Mouse (Mus musculus) embryonic facial prominence, embryonic 14.5 days (tissue): ENCODE results near the gene Slc22a12. TPM values are rescaled to one million over a fixed set of nuclear protein-coding genes. Genes with fewer than 3 reads are reported as not detected.

Experiments used
- ATAC-seq: fragments of 200-750 bp; cut with Nextera tagmentation; 2 replicates; pipeline ENCODE4 v1.8.0; 2017; ENCODE audit warnings: low read depth, moderate number of reproducible peaks, moderate TSS enrichment
- DNase-seq: peaks from one replicate; pipeline ENCODE4 v3.0.0-alpha.2; 2015; ENCODE audit warnings: low spot score
- H3K27ac ChIP-seq: fragments of 300-500 bp; sonication (generic); replicated peaks from 2 replicates; pipeline ENCODE4 v1.5.1; 2014; ENCODE audit warnings: low read depth, mild to moderate bottlenecking, low read length, moderate library complexity
- H3K27me3 ChIP-seq: fragments of 300-500 bp; sonication (generic); replicated peaks from 2 replicates; pipeline ENCODE4 v1.6.1; 2014; ENCODE audit warnings: low read length; ENCODE audit not compliant: control insufficient read depth, insufficient read depth
- H3K36me3 ChIP-seq: fragments of 300-500 bp; sonication (generic); 2 replicates; pipeline ENCODE4 v1.6.1; 2014; ENCODE audit warnings: low read length, mixed read lengths; ENCODE audit not compliant: control insufficient read depth, insufficient read depth
- H3K4me1 ChIP-seq: fragments of 300-500 bp; sonication (generic); 2 replicates; pipeline ENCODE4 v1.6.1; 2014; ENCODE audit warnings: antibody characterized with exemption, low read length; ENCODE audit not compliant: control insufficient read depth, insufficient read depth
- H3K4me2 ChIP-seq: fragments of 300-500 bp; sonication (generic); 2 replicates; pipeline ENCODE4 v1.6.1; 2014; ENCODE audit warnings: low read depth, mild to moderate bottlenecking, low read length, moderate library complexity, mixed read lengths
- H3K4me3 ChIP-seq: fragments of 300-500 bp; sonication (generic); 2 replicates; pipeline ENCODE4 v1.5.1; 2014; ENCODE audit warnings: low read depth, mild to moderate bottlenecking, low read length
- H3K9ac ChIP-seq: fragments of 300-500 bp; sonication (generic); 2 replicates; pipeline ENCODE4 v1.6.1; 2014; ENCODE audit warnings: low read depth, mild to moderate bottlenecking, low read length, moderate library complexity, mixed read lengths
- H3K9me3 ChIP-seq: fragments of 300-500 bp; sonication (generic); 2 replicates; pipeline ENCODE4 v1.6.1; 2016; ENCODE audit warnings: low read length; ENCODE audit not compliant: control insufficient read depth
- WGBS: fragments of 180-500 bp; shearing (Covaris S2); extraction: QIAGEN DNeasy Blood & Tissue Kit; methylation state at CpG from one replicate; pipeline ENCODE4 v1.1.7; 2014; 5-methylcytosine and 5-hydroxymethylcytosine counted together
- polyA plus RNA-seq: library from polyadenylated mRNA; unstranded; fragments of >200 nt; fragmentation: Nextera tagmentation; extraction: Ambion mirVana; gene quantifications from 2 replicates; pipeline ENCODE4 v1.2.1, GENCODE M21; 2014

The Slc22a12 gene
- polyA plus RNA-seq, 1 experiment from 2014 or later: not detected

- no peaks in the 10 kb centered on the region for H3K36me3 ChIP-seq
- peaks cover 10% of the 10 kb centered on the region for H3K4me1 ChIP-seq
- ATAC-seq (no peak), DNase-seq (peak; percentile 47)
- whole genome bisulfite sequencing: 41% methylated on average over 15 of the region's 16 CpGs
- no peak overlapping the region for H3K4me3 ChIP-seq
- H3K27me3 ChIP-seq: peaks cover 61% of the 10 kb centered on the region
- H3K9me3 ChIP-seq: no peaks in the 10 kb centered on the region
- H3K27ac ChIP-seq: no peak overlapping the region
- no peak overlapping the region for H3K4me2 ChIP-seq
- H3K9ac ChIP-seq: no peak overlapping the region
These were observed 38.7 kb downstream of the Slc22a12 start for GRCm38 (mm10) chr19:6503926-6504655.

- Histone ChIP-seq H3K4me2 (peak overlapping the region; percentile 63), H3K27ac (no peak overlapping the region; the same call in 1 of the 2 replicates), H3K9ac (no peak overlapping the region), H3K9me3 (no peaks in the 10 kb centered on the region), H3K27me3 (peaks cover 68% of the 10 kb centered on the region), H3K36me3 (no peaks in the 10 kb centered on the region), H3K4me3 (peak overlapping the region; percentile 30), H3K4me1 (peaks cover 10% of the 10 kb centered on the region)
- ATAC-seq: peak; percentile 5; the same call in 1 of the 2 replicates
- peak; percentile 90 for DNase-seq
- WGBS: 6% methylated on average over 19 of the region's 20 CpGs
These were observed 40.1 kb downstream of the Slc22a12 start for GRCm38 (mm10) chr19:6502543-6503319.

- peaks cover 70% of the 10 kb centered on the region for H3K27me3 ChIP-seq
- DNase-seq (peak; percentile 42), ATAC-seq (peak; percentile 39)
- WGBS: under 1% methylated on average over 23 of the region's 25 CpGs
- peak overlapping the region; percentile 30 for H3K4me3 ChIP-seq
- no peaks in the 10 kb centered on the region for H3K9me3 ChIP-seq
- H3K36me3 ChIP-seq: no peaks in the 10 kb centered on the region
- peak overlapping the region; percentile 63 for H3K4me2 ChIP-seq
- no peak overlapping the region for H3K27ac ChIP-seq
- peaks cover 10% of the 10 kb centered on the region for H3K4me1 ChIP-seq
- no peak overlapping the region for H3K9ac ChIP-seq
These were observed 40.7 kb downstream of the Slc22a12 start for GRCm38 (mm10) chr19:6502035-6502541.

- ATAC-seq (no peak), DNase-seq (no peak)
- Histone ChIP-seq H3K4me2 (no peak overlapping the region), H3K9me3 (no peaks in the 10 kb centered on the region), H3K27me3 (peaks cover 82% of the 10 kb centered on the region), H3K4me3 (no peak overlapping the region), H3K4me1 (peaks cover 10% of the 10 kb centered on the region), H3K27ac (no peak overlapping the region), H3K9ac (no peak overlapping the region), H3K36me3 (no peaks in the 10 kb centered on the region)
- 17% methylated on average over 2 of the region's 2 CpGs for WGBS
These were observed 42.2 kb downstream of the Slc22a12 start for GRCm38 (mm10) chr19:6500636-6501025.

- ATAC-seq (no peak), DNase-seq (no peak)
- peaks cover 10% of the 10 kb centered on the region for H3K4me1 ChIP-seq
- WGBS: 52% methylated on average over 6 of the region's 6 CpGs
- peak overlapping the region; percentile 52; the same call in 1 of the 2 replicates for H3K4me3 ChIP-seq
- H3K27me3 ChIP-seq: peaks cover 82% of the 10 kb centered on the region
- H3K27ac ChIP-seq: no peak overlapping the region
- H3K4me2 ChIP-seq: peak overlapping the region; percentile 21; the same call in 1 of the 2 replicates
- no peak overlapping the region for H3K9ac ChIP-seq
- H3K36me3 ChIP-seq: no peaks in the 10 kb centered on the region
- no peaks in the 10 kb centered on the region for H3K9me3 ChIP-seq
These were observed 42.8 kb downstream of the Slc22a12 start for GRCm38 (mm10) chr19:6499860-6500635.

- Histone ChIP-seq H3K9me3 (no peaks in the 10 kb centered on the region), H3K9ac (peak overlapping the region; percentile 71), H3K27ac (no peak overlapping the region), H3K4me1 (peaks cover 8% of the 10 kb centered on the region), H3K27me3 (peaks cover 89% of the 10 kb centered on the region), H3K4me3 (peak overlapping the region; percentile 52), H3K4me2 (peak overlapping the region; percentile 90), H3K36me3 (no peaks in the 10 kb centered on the region)
- ATAC-seq: no peak
- no peak for DNase-seq
- WGBS: 11% methylated on average over 8 of the region's 38 CpGs
These were observed 44.3 kb downstream of the Slc22a12 start for GRCm38 (mm10) chr19:6498350-6499131.

- peak; percentile 22 for DNase-seq
- no peak overlapping the region for H3K27ac ChIP-seq
- H3K27me3 ChIP-seq: peaks cover 87% of the 10 kb centered on the region
- H3K36me3 ChIP-seq: no peaks in the 10 kb centered on the region
- under 1% methylated on average over 28 of the region's 39 CpGs for WGBS
- H3K4me3 ChIP-seq: peak overlapping the region; percentile 52
- peak overlapping the region; percentile 71 for H3K9ac ChIP-seq
- ATAC-seq: no peak
- H3K4me1 ChIP-seq: peaks cover 8% of the 10 kb centered on the region
- H3K4me2 ChIP-seq: peak overlapping the region; percentile 90
- no peaks in the 10 kb centered on the region for H3K9me3 ChIP-seq
These were observed 45.0 kb downstream of the Slc22a12 start for GRCm38 (mm10) chr19:6497803-6498202.
